Mouse (Mus musculus): ENCODE measurements around the gene Asz1. TPM values are rescaled to one million over a fixed set of nuclear protein-coding genes. Genes with fewer than 3 reads are reported as not detected.

Gene Asz1
- polyA plus RNA-seq, 1 experiment from 2014 or later: not detected

Other genes starting within 250 kb of the Asz1 start
- 1.1 and 1.3 TPM in 2 replicates for gene Wnt2, start 78.5 kb downstream of the Asz1 start, polyA plus RNA-seq (2015; fragmentation: Nextera tagmentation; extraction: Ambion mirVana)
- 0.12 and 0.14 TPM in 2 replicates for gene Cftr, start 61.6 kb upstream of the Asz1 start, polyA plus RNA-seq (2015; fragmentation: Nextera tagmentation; extraction: Ambion mirVana)

Measured in neural tube, embryonic 13.5 days (tissue).